8 mouse cellular contexts compared by ENCODE assay signal in the genomic region with DNA sequence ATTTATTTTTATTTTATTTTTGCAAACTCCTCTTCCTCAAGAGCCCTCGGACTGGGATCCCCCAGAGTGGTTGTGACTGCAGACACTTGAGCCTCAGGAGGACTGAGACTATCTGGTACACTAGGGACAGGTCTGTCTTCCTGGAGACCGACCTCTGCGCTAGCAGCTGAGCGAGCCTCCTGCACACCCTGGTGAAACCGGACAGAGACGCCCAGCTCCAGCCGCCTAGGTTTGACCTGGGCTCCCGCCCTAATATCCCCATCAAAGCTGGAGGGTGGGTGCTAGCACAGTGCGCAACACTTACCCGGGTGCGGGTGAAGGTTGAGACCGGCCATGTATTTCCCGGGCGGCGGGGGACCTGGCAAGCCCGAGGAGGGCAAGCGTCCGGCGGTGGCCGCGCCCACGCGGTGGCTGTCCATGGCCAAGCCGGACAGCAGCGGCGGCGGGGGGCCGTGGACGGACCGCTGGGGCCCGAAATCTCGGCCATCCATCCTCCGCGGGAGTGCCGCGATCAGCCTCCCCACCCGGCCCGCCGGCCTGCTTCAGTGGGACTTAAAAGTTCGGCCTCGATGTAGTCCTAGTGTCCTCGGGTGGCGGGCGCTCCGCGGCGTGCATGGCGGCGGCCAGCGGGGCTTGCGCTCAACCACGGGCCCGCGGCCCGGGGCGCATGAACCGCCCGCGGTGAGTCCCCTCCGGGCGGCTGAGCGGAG. TPM values are rescaled to one million over a fixed set of nuclear protein-coding genes. Genes with fewer than 3 reads are reported as not detected.
A peak's percentile ranks its signal among the peaks of the same experiment; 100 is the strongest.
DNase-seq lines count a peak whose midpoint lies in the region; ATAC-seq lines count a peak whose summit lies in the region.

No protein-coding gene starts in this region.

- peak overlapping the region; percentile 96 for H3K4me2 ChIP-seq in forebrain, embryonic 11.5 days (ENCODE audit: low read depth, low read length, severe bottlenecking)
- H3K4me2 ChIP-seq in midbrain, embryonic 13.5 days (replicated peaks), result peak overlapping the region; percentile 99

- H3K27ac ChIP-seq in forebrain, embryonic 11.5 days (ENCODE audit: low read depth, low read length), result peak overlapping the region; percentile 100
- H3K27ac ChIP-seq in midbrain, embryonic 13.5 days, result peak overlapping the region; percentile 100

- peaks cover 23% of the 10 kb centered on the region for H3K4me1 ChIP-seq in forebrain, embryonic 11.5 days (replicated peaks; ENCODE audit: control insufficient read depth, insufficient read depth, low read length)
- peaks cover 35% of the 10 kb centered on the region for H3K4me1 ChIP-seq in midbrain, embryonic 13.5 days (replicated peaks)

- H3K9me3 ChIP-seq in forebrain, embryonic 11.5 days (ENCODE audit: control insufficient read depth, low read length), result no peaks in the 10 kb centered on the region
- H3K9me3 ChIP-seq in midbrain, embryonic 13.5 days, result no peaks in the 10 kb centered on the region

- H3K27me3 ChIP-seq in forebrain, embryonic 11.5 days (ENCODE audit: control insufficient read depth, insufficient read depth, low read length), result no peaks in the 10 kb centered on the region
- no peaks in the 10 kb centered on the region for H3K27me3 ChIP-seq in midbrain, embryonic 13.5 days

- WGBS in forebrain, embryonic 11.5 days, result 0% methylated on average over 62 of the region's 62 CpGs
- under 1% methylated on average over 62 of the region's 62 CpGs for WGBS in midbrain, embryonic 13.5 days

- peak overlapping the region; percentile 100 for H3K9ac ChIP-seq in forebrain, embryonic 11.5 days (ENCODE audit: low read length)
- H3K9ac ChIP-seq in midbrain, embryonic 13.5 days (replicated peaks), result peak overlapping the region; percentile 100

- no peaks in the 10 kb centered on the region; the same call in 1 of the 2 replicates for H3K36me3 ChIP-seq in forebrain, embryonic 11.5 days (ENCODE audit: control insufficient read depth, insufficient read depth, low read length)
- peaks cover 6% of the 10 kb centered on the region; the same call in 1 of the 2 replicates for H3K36me3 ChIP-seq in midbrain, embryonic 13.5 days

- intact Hi-C loops in heart, postnatal 25 days (cut with DNase I), result loop anchor here (5.0 kb wide), 2 partner anchors 48 to 62 kb away; no protein-coding TSS in a partner anchor
- intact Hi-C loops in left cerebral cortex, postnatal 4 days (cut with DNase I), result loop anchor here (5.0 kb wide), 1 partner anchor 53 kb away; no protein-coding TSS in a partner anchor

- peak overlapping the region; percentile 87 for H3K4me3 ChIP-seq in forebrain, embryonic 11.5 days (ENCODE audit: low read depth, low read length)
- H3K4me3 ChIP-seq in midbrain, embryonic 13.5 days (replicated peaks), result peak overlapping the region; percentile 100

- peak; percentile 66 to 92 for DNase-seq in adrenal gland, adult (ENCODE audit: inconsistent age in 2 of 2, low spot score in 1 of 2)
- no peak for DNase-seq in adrenal gland, adult 8-10 months
- DNase-seq in adrenal gland, adult 2 months, result peak; percentile 83
- DNase-seq in forebrain, embryonic 11.5 days (ENCODE audit: low spot score), result peak; percentile 71
- DNase-seq in heart, postnatal 25 days (ENCODE audit: low spot score), result peak; percentile 24
- peak; percentile 31 for DNase-seq in left cerebral cortex, postnatal 4 days
- peak; percentile 49 for DNase-seq in testis, postnatal 14 days (ENCODE audit: low spot score)

- ATAC-seq in forebrain, embryonic 11.5 days (replicated peaks; ENCODE audit: low FRiP score), result no peak
- ATAC-seq in midbrain, embryonic 13.5 days, result no peak

RNA-seq across cellular contexts. Expression of a gene that starts 2.6 kb away (rescaled TPM):
- 100 to 1,000 TPM in 1 of 4 experiments, 10 to 100 TPM in 3; 75.1 to 117 (median 96.9) TPM for total RNA-seq in adrenal gland, adult 8-10 months (2022)
- 10 to 100 TPM; 58.6 to 72.1 TPM for total RNA-seq in adrenal gland, adult 2 months (2021)
- 91.5 and 110 TPM in 2 replicates for polyA plus RNA-seq in adrenal gland, adult 2 months (2012; rRNA removed)
- polyA plus RNA-seq in forebrain, embryonic 11.5 days (2014; fragmentation: Nextera tagmentation; extraction: Ambion mirVana), result 55.2 and 55.7 TPM in 2 replicates
- total RNA-seq in heart, postnatal 25 days (2021), result 10 to 100 TPM; 50.5 to 59.1 TPM
- total RNA-seq in left cerebral cortex, postnatal 4 days (2021), result 100 to 1,000 TPM; 232 to 250 TPM
- polyA plus RNA-seq in midbrain, embryonic 13.5 days (2015; fragmentation: Nextera tagmentation; extraction: Ambion mirVana), result 30.5 and 40.7 TPM in 2 replicates
